Mouse (Mus musculus): ENCODE results near the gene St3gal3. TPM values are rescaled to one million over a fixed set of nuclear protein-coding genes. Genes with fewer than 3 reads are reported as not detected.

The St3gal3 gene
- polyA plus RNA-seq, 1 experiment from 2014 or later: 6.2 TPM

DNA sequence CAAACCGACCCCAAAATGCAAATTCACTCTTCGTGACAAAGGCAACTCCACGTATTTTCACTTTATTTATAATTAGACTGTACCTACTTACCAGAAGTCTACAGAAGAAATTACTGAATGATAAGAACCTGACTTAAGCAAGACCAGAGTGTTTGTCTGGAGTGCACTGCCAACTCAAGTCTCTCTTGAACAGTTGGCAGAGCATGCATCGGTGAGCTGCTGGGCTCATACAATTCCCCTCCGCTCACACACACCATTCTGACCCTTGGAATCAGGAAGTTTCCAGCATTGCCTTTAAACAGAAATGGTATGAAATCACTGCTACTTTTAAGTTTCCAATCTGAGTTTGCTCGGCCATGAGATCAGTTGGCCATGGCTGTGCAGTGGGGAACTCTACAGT is 36.1 kb downstream of the St3gal3 start:
- Histone ChIP-seq H3K4me3 (ENCODE audit: control insufficient read depth in 1 of 2, insufficient read depth in 1 of 2, low read depth in 1 of 2, low read length in 2 of 2) (no peak overlapping the region), H3K27me3 (ENCODE audit: control insufficient read depth, insufficient read depth, low read length) (no peaks in the 10 kb centered on the region), H3K9me3 (ENCODE audit: control insufficient read depth, low read length) (no peaks in the 10 kb centered on the region), H3K4me1 (ENCODE audit: control insufficient read depth in 2 of 2, insufficient read depth in 2 of 2, low read length in 2 of 2) (no peaks in the 10 kb centered on the region), H3K27ac (replicated peaks in 1 of 2; ENCODE audit: control insufficient read depth in 1 of 2, insufficient read depth in 1 of 2, low read depth in 2 of 2, low read length in 2 of 2) (no peak overlapping the region), H3K4me2 (ENCODE audit: low read length) (no peak overlapping the region), H3K36me3 (ENCODE audit: control insufficient read depth, insufficient read depth, low read length) (no peaks in the 10 kb centered on the region), H3K9ac (ENCODE audit: low read length) (no peak overlapping the region)
- WGBS: 89% methylated on average over 6 of the region's 6 CpGs
- no peak for ATAC-seq (ENCODE audit: insufficient number of reproducible peaks, insufficient read depth, low FRiP score, low read depth)

DNA sequence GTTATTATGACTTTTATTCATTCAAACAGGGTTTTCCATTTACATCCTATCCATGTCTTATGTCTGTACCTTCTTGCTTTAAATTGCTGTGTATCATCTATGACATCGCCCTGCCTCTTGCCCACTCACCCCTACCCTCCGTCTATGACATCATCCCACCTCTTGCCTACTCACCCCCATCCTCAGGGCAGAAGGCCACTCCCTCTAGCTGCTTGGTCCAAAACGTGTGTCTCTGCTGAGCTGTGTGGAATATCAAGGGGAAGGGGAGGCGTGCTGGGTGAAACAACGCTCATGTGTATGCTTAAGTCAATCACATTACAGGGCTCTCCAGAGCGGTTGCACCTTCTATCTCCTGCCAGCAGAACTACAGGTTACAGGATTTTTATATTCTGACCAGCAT is 38.6 kb downstream of the St3gal3 start:
- ATAC-seq (ENCODE audit: insufficient number of reproducible peaks, insufficient read depth, low FRiP score, low read depth): no peak
- no peak overlapping the region for H3K9ac ChIP-seq (ENCODE audit: low read length)
- no peak overlapping the region for H3K27ac ChIP-seq (replicated peaks in 1 of 2; ENCODE audit: control insufficient read depth in 1 of 2, insufficient read depth in 1 of 2, low read depth in 2 of 2, low read length in 2 of 2)
- no peak overlapping the region for H3K4me3 ChIP-seq (ENCODE audit: control insufficient read depth in 1 of 2, insufficient read depth in 1 of 2, low read depth in 1 of 2, low read length in 2 of 2)
- H3K9me3 ChIP-seq (ENCODE audit: control insufficient read depth, low read length): no peaks in the 10 kb centered on the region
- no peaks in the 10 kb centered on the region for H3K27me3 ChIP-seq (ENCODE audit: control insufficient read depth, insufficient read depth, low read length)
- no peaks in the 10 kb centered on the region for H3K36me3 ChIP-seq (ENCODE audit: control insufficient read depth, insufficient read depth, low read length)
- H3K4me2 ChIP-seq (ENCODE audit: low read length): no peak overlapping the region
- WGBS: 66% methylated on average over 6 of the region's 6 CpGs
- H3K4me1 ChIP-seq (ENCODE audit: control insufficient read depth in 2 of 2, insufficient read depth in 2 of 2, low read length in 2 of 2): no peaks in the 10 kb centered on the region

DNA sequence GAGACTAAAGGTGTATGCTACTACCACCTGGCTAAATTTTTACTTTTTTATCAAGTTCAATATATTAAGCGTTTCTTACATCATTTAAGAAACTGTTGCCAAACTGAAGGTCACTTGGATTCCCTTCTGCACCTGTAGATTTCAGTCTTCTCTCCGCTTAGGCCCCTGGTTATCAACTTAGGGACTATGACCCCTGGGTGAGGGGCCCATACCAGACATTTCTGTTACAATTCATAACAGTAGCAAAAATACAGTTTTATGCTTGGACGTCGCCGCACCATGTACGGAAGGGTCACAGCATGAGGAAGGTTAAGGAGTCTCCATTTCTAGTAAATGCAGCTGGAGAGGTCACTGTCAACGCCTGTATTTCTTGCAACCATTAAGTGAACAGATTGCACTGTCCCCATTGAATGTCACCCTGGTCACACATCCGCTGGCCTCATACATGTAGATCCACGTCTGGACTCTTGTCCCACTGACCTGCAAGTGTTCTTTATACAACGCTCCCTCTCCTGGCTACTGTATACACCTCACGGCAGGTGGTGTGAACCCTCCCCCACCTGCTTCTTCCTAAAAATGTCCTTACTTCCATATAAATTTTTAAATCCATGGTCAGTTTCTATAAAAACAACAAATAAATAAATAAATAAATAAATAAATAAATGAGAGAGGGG is 41.8 kb downstream of the St3gal3 start:
- Histone ChIP-seq H3K27ac (replicated peaks in 1 of 2; ENCODE audit: control insufficient read depth in 1 of 2, insufficient read depth in 1 of 2, low read depth in 2 of 2, low read length in 2 of 2) (no peak overlapping the region), H3K36me3 (ENCODE audit: control insufficient read depth, insufficient read depth, low read length) (no peaks in the 10 kb centered on the region), H3K4me2 (ENCODE audit: low read length) (no peak overlapping the region), H3K9ac (ENCODE audit: low read length) (no peak overlapping the region), H3K9me3 (ENCODE audit: control insufficient read depth, low read length) (no peaks in the 10 kb centered on the region), H3K4me3 (ENCODE audit: control insufficient read depth in 1 of 2, insufficient read depth in 1 of 2, low read depth in 1 of 2, low read length in 2 of 2) (no peak overlapping the region), H3K4me1 (ENCODE audit: control insufficient read depth in 2 of 2, insufficient read depth in 2 of 2, low read length in 2 of 2) (no peaks in the 10 kb centered on the region), H3K27me3 (ENCODE audit: control insufficient read depth, insufficient read depth, low read length) (no peaks in the 10 kb centered on the region)
- no peak for ATAC-seq (ENCODE audit: insufficient number of reproducible peaks, insufficient read depth, low FRiP score, low read depth)
- WGBS: 91% methylated on average over 11 of the region's 11 CpGs

DNA sequence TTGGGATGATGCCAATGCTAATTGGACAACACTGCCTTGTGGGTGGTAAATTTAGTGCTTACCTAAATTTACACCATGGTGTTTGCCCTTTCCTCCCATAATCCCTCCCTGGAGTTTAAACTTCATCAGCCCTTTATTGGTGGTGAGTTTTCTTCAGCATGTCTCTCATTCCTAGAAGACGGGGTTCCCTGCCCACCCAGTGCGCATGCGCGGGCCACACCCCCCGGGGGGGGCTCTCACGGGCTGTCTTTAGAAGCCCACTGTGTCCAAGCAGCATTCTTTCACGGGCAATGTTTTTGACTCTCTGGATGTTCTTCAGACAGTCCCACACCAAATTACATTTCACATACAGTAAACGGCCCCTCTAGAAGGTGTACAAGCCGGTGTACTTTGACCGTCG is 44.3 kb downstream of the St3gal3 start:
- no peak overlapping the region for H3K4me2 ChIP-seq (ENCODE audit: low read length)
- WGBS: 89% methylated on average over 11 of the region's 11 CpGs
- ATAC-seq (ENCODE audit: insufficient number of reproducible peaks, insufficient read depth, low FRiP score, low read depth): no peak
- H3K9ac ChIP-seq (ENCODE audit: low read length): no peak overlapping the region
- no peaks in the 10 kb centered on the region for H3K27me3 ChIP-seq (ENCODE audit: control insufficient read depth, insufficient read depth, low read length)
- no peaks in the 10 kb centered on the region for H3K36me3 ChIP-seq (ENCODE audit: control insufficient read depth, insufficient read depth, low read length)
- no peak overlapping the region for H3K27ac ChIP-seq (replicated peaks in 1 of 2; ENCODE audit: control insufficient read depth in 1 of 2, insufficient read depth in 1 of 2, low read depth in 2 of 2, low read length in 2 of 2)
- no peak overlapping the region for H3K4me3 ChIP-seq (ENCODE audit: control insufficient read depth in 1 of 2, insufficient read depth in 1 of 2, low read depth in 1 of 2, low read length in 2 of 2)
- H3K9me3 ChIP-seq (ENCODE audit: control insufficient read depth, low read length): no peaks in the 10 kb centered on the region
- no peaks in the 10 kb centered on the region for H3K4me1 ChIP-seq (ENCODE audit: control insufficient read depth in 2 of 2, insufficient read depth in 2 of 2, low read length in 2 of 2)

DNA sequence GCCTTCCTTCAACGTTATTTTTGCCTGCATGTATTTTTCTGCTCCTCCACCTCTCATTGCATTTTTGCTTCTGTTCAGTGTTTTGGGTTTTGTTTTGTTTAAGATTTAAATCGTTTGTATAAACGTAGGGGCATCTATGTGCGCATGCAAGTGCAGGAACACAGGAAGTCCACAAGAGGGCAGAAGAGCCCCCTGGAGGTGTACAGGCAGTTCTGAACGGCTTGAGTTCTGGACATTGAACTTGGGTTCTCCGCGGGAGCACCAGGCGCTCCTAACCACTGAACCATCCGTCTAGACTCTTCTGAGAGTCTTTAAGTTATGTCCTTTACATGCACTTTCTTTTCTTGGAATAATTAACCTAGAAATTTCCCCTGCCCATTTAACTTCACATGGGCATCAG is 44.8 kb downstream of the St3gal3 start:
- H3K9ac ChIP-seq (ENCODE audit: low read length): no peak overlapping the region
- 44% methylated on average over 9 of the region's 9 CpGs for WGBS
- H3K36me3 ChIP-seq (ENCODE audit: control insufficient read depth, insufficient read depth, low read length): no peaks in the 10 kb centered on the region
- H3K4me3 ChIP-seq (ENCODE audit: control insufficient read depth in 1 of 2, insufficient read depth in 1 of 2, low read depth in 1 of 2, low read length in 2 of 2): no peak overlapping the region
- ATAC-seq (ENCODE audit: insufficient number of reproducible peaks, insufficient read depth, low FRiP score, low read depth): no peak
- H3K4me2 ChIP-seq (ENCODE audit: low read length): no peak overlapping the region
- H3K4me1 ChIP-seq (ENCODE audit: control insufficient read depth in 2 of 2, insufficient read depth in 2 of 2, low read length in 2 of 2): peaks cover 2 to 3% of the 10 kb centered on the region in 2 experiments; a peak in 2 of 4 replicates
- H3K9me3 ChIP-seq (ENCODE audit: control insufficient read depth, low read length): no peaks in the 10 kb centered on the region
- no peak overlapping the region for H3K27ac ChIP-seq (replicated peaks in 1 of 2; ENCODE audit: control insufficient read depth in 1 of 2, insufficient read depth in 1 of 2, low read depth in 2 of 2, low read length in 2 of 2)
- H3K27me3 ChIP-seq (ENCODE audit: control insufficient read depth, insufficient read depth, low read length): no peaks in the 10 kb centered on the region

DNA sequence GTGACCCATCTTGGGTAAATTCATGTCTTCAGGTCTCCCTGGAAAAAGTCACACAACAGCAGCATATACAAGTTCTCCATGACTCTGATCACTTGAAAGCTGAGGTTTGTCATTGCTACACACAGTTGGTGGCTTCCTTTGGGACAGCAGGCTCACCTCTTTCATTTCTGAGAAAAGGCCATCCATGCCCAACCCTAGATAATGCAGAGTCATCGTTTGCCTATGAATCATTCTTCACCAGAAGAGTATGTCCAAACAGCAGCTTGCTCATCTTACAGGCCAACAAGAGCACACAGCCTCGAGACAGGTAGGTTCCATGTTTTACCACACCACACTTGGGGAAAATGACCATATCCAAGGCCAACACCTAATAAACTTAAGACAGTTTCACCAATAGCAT is 45.9 kb downstream of the St3gal3 start:
- Histone ChIP-seq H3K27me3 (ENCODE audit: control insufficient read depth, insufficient read depth, low read length) (no peaks in the 10 kb centered on the region), H3K9me3 (ENCODE audit: control insufficient read depth, low read length) (no peaks in the 10 kb centered on the region), H3K27ac (replicated peaks in 1 of 2; ENCODE audit: control insufficient read depth in 1 of 2, insufficient read depth in 1 of 2, low read depth in 2 of 2, low read length in 2 of 2) (no peak overlapping the region), H3K4me1 (ENCODE audit: control insufficient read depth in 2 of 2, insufficient read depth in 2 of 2, low read length in 2 of 2) (peaks cover 4 to 14% of the 10 kb centered on the region in 2 experiments; a peak in 3 of 4 replicates), H3K4me3 (ENCODE audit: control insufficient read depth in 1 of 2, insufficient read depth in 1 of 2, low read depth in 1 of 2, low read length in 2 of 2) (no peak overlapping the region), H3K36me3 (ENCODE audit: control insufficient read depth, insufficient read depth, low read length) (no peaks in the 10 kb centered on the region), H3K4me2 (ENCODE audit: low read length) (no peak overlapping the region), H3K9ac (ENCODE audit: low read length) (no peak overlapping the region)
- 83% methylated on average over 2 of the region's 2 CpGs for whole genome bisulfite sequencing
- ATAC-seq (ENCODE audit: insufficient number of reproducible peaks, insufficient read depth, low FRiP score, low read depth): no peak

DNA sequence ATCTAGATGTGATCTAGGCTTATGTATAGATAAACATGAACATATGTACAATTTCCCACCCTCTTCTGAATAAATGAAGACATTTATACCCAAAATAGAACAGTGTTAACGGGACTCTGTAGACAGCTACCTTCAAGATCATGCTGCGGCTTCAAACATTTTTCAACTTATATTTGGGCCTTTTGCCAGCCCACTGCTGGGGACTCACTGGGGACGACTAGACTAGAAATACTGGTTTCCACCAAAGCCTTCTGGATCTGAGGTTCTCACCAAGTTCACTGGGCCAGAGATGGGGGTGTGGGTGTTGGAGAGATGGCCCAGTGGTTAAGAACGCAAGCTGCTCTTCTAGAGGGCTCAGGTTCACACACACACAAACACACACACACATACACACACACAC is 49.7 kb downstream of the St3gal3 start:
- H3K4me3 ChIP-seq (ENCODE audit: control insufficient read depth in 1 of 2, insufficient read depth in 1 of 2, low read depth in 1 of 2, low read length in 2 of 2): no peak overlapping the region
- no peak for ATAC-seq (ENCODE audit: insufficient number of reproducible peaks, insufficient read depth, low FRiP score, low read depth)
- H3K4me1 ChIP-seq (ENCODE audit: control insufficient read depth in 2 of 2, insufficient read depth in 2 of 2, low read length in 2 of 2): peaks cover 18 to 26% of the 10 kb centered on the region in 2 experiments
- 38% methylated on average over 4 of the region's 4 CpGs for whole genome bisulfite sequencing
- H3K4me2 ChIP-seq (ENCODE audit: low read length): no peak overlapping the region
- H3K9ac ChIP-seq (ENCODE audit: low read length): peak overlapping the region; percentile 38; the same call in 1 of the 2 replicates
- H3K36me3 ChIP-seq (ENCODE audit: control insufficient read depth, insufficient read depth, low read length): no peaks in the 10 kb centered on the region
- no peak overlapping the region for H3K27ac ChIP-seq (replicated peaks in 1 of 2; ENCODE audit: control insufficient read depth in 1 of 2, insufficient read depth in 1 of 2, low read depth in 2 of 2, low read length in 2 of 2)
- H3K27me3 ChIP-seq (ENCODE audit: control insufficient read depth, insufficient read depth, low read length): no peaks in the 10 kb centered on the region
- H3K9me3 ChIP-seq (ENCODE audit: control insufficient read depth, low read length): no peaks in the 10 kb centered on the region

Measured in heart, embryonic 14.5 days (tissue).